Comparison of ENCODE assay signal across 1 mouse cellular context in the genomic region with DNA sequence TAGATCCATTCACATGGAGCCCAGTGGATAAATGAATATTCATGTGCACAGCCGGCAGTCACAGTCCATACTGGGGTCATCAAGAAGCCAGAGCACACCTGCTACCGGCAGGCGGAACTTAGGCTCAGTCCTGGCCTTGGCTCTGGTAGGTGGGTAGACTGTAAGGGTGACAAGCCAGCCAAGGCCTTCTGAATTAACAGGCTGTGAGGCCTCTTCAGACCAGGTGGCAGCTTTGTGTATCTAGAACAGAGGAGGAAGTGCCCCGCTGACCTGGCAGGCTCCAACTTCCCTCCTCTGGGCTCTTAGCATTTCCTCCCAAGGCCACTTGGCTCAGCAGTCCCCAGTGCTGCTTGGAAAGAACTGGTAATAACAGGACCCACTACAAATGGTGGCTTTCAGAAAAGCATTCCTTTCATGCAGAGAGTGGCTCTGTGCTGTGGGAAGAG.
TF ChIP-seq lines count a peak whose summit lies in the region.

No protein-coding gene starts in this region.

TF ChIP-seq in MEL, 35 proteins besides CTCF, POLR2A, EP300 and RAD21:
- no peak for TF ChIP-seq MAZ (IDR thresholded peaks at IDR 0.05; ENCODE audit: low read depth, low read length)
- no peak for TF ChIP-seq TBP (IDR thresholded peaks at IDR 0.05; ENCODE audit: low read depth, low read length)
- no peak for TF ChIP-seq GABPA (IDR thresholded peaks at IDR 0.05; ENCODE audit: low read depth, low read length)
- no peak for TF ChIP-seq USF1 (IDR thresholded peaks at IDR 0.05; ENCODE audit: low read depth, low read length)
- no peak for TF ChIP-seq MEF2A (IDR thresholded peaks at IDR 0.05; ENCODE audit: extremely low read depth, insufficient replicate concordance, low read depth, low read length, poor library complexity, severe bottlenecking)
- no peak for TF ChIP-seq TCF12 (IDR thresholded peaks at IDR 0.05; ENCODE audit: low read depth, low read length)
- no peak for TF ChIP-seq E2F4 (IDR thresholded peaks at IDR 0.05; ENCODE audit: borderline replicate concordance, low read depth, low read length)
- TF ChIP-seq BHLHE40 (IDR thresholded peaks at IDR 0.05; ENCODE audit: borderline replicate concordance, low read depth, low read length): no peak
- no peak for TF ChIP-seq SIN3A (IDR thresholded peaks at IDR 0.05; ENCODE audit: low read length)
- no peak for TF ChIP-seq MAX (IDR thresholded peaks at IDR 0.05; ENCODE audit: low read length)
- no peak for TF ChIP-seq ZNF384 (IDR thresholded peaks at IDR 0.05; ENCODE audit: low read depth, low read length)
- TF ChIP-seq ZC3H11A (IDR thresholded peaks at IDR 0.05; ENCODE audit: low read depth, low read length): no peak
